Mouse (Mus musculus): ENCODE measurements around the gene Pi4k2a. TPM values are rescaled to one million over a fixed set of nuclear protein-coding genes. Genes with fewer than 3 reads are reported as not detected.

Gene Pi4k2a
- polyA plus RNA-seq, 1 experiment from 2014 or later = 24.2 TPM

DNA sequence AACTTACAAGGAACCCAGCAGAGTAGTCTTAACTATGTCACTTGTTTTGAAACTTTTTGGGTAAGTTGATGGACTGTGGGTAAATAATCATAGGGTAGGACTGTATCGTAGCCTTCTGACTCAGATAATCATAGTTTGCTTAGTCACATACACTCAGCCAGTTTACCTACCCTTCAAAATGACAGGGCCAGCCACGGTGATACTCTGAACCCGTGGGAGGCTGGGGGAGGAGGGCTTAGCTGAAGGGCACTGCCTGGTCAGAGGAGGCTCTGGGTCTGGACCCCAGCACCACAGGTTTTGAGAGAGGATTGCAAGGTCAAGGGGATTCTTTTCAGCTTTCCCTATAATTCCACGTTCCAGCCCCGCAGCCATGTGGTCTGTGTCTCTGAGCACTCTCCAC, 28.3 kb downstream of the Pi4k2a start:
- Histone ChIP-seq H3K27me3 (replicated peaks; ENCODE audit: insufficient read depth, low read length) (no peaks in the 10 kb centered on the region), H3K4me2 (replicated peaks; ENCODE audit: low read depth, low read length) (no peak overlapping the region), H3K4me1 (ENCODE audit: insufficient read depth, low read depth, low read length) (0 out of 2 replicates have a peak, but pooled peaks cover 2% of the 10 kb centered on the region), H3K9me3 (ENCODE audit: low read length) (no peaks in the 10 kb centered on the region), H3K36me3 (ENCODE audit: insufficient read depth, low read length) (peaks cover 6% of the 10 kb centered on the region), H3K4me3 (ENCODE audit: low read depth, low read length) (no peak overlapping the region), H3K9ac (replicated peaks; ENCODE audit: low read depth) (no peak overlapping the region), H3K27ac (ENCODE audit: low read length) (no peak overlapping the region)
- no peak for ATAC-seq
- no peak for TF ChIP-seq EP300 (IDR thresholded peaks at IDR 0.05)
- TF ChIP-seq CTCF (IDR thresholded peaks at IDR 0.05) = no peak
- no peak for DNase-seq (ENCODE audit: low spot score)
- 65% methylated on average over 5 of the region's 5 CpGs for WGBS

DNA sequence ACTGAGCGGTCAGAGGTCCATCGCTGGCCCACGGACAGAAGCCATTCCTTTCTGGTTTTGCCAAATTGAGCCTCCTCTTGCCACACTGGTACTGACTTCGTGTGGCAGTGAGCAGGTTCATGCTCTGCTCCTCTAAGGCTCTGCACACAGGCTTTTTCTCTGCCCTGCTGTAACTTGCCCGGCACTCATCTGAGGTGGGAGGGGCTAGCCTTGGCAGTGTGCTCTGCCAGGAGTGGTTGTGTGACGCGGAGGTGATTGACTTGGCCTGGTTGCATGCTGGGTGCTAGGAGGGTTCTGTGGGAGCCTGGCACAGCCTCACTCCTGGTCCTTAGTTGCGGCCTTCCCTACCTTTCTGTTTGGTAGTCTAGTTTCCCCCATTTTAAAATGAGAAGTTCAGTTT, 30.2 kb downstream of the Pi4k2a start:
- no peak overlapping the region for H3K4me2 ChIP-seq (replicated peaks; ENCODE audit: low read depth, low read length)
- peaks cover 8% of the 10 kb centered on the region for H3K36me3 ChIP-seq (ENCODE audit: insufficient read depth, low read length)
- peak; percentile 64 for DNase-seq (ENCODE audit: low spot score)
- TF ChIP-seq EP300 (IDR thresholded peaks at IDR 0.05) (no peak), CTCF (IDR thresholded peaks at IDR 0.05) (no peak)
- no peak overlapping the region for H3K27ac ChIP-seq (ENCODE audit: low read length)
- no peaks in the 10 kb centered on the region for H3K9me3 ChIP-seq (ENCODE audit: low read length)
- no peak overlapping the region for H3K4me3 ChIP-seq (ENCODE audit: low read depth, low read length)
- 0 out of 2 replicates have a peak, but pooled peaks cover 2% of the 10 kb centered on the region for H3K4me1 ChIP-seq (ENCODE audit: insufficient read depth, low read depth, low read length)
- H3K27me3 ChIP-seq (replicated peaks; ENCODE audit: insufficient read depth, low read length) = no peaks in the 10 kb centered on the region
- 70% methylated on average over 8 of the region's 8 CpGs for WGBS
- peak; percentile 64 for ATAC-seq
- no peak overlapping the region for H3K9ac ChIP-seq (replicated peaks; ENCODE audit: low read depth)

DNA sequence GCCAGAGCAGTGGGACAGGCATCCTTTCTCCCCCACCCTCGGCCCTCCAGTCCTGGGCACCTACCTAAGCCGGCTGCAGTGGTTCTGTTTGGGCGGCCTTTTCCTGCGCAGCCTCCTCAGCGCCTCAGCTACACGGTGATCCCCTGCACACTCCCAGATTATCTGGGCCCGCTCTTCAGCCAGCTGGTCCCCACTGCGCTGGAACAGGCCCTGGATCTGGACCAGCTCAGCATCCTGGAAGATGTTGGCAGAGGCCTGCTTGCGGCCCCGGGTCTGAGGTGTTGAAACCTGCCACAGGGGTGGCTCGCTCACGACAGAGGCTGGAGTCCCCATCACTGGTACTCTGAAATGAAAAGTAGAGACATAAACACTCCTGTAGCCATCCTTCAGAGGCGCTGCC, 34.4 kb downstream of the Pi4k2a start:
- Histone ChIP-seq H3K36me3 (ENCODE audit: insufficient read depth, low read length) (peaks cover 8% of the 10 kb centered on the region), H3K9ac (replicated peaks; ENCODE audit: low read depth) (no peak overlapping the region)
- 71% methylated on average over 13 of the region's 13 CpGs for WGBS

DNA sequence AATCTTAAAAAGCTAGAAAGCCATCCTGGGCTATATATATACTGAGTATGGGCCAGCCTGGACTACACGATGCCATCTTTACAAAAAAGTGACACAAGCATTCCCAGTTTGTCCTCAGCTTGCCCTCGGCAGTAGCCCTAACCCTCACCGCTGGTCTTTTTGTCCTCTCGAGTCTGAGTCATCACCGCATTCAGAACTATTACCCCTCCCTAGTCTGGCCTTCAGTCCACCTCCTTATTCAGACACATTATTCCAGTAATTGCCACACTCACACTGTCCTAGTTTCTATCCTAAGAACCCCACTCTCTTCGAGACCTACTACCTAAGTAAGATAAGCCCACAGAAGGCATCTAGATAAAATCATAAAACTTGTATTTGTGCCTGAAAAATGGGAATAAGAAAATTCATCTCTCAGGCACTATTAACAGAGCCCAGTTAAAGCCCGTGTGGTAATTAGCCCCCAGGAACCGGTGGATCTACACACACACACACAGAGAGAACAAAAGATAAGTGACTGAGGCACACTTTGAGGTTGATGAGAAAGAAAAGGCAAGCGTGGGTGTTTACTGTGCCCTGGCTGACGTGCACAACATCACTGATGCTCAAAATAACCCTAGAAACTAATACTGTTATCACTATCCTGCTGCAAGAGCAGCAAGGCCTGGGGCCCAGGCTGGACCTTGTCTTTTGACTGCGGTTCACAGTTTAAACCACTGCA, 35.4 kb downstream of the Pi4k2a start:
- H3K4me2 ChIP-seq (replicated peaks; ENCODE audit: low read depth, low read length) = peak overlapping the region; percentile 87
- ATAC-seq = no peak
- peak overlapping the region; percentile 73; the same call in 1 of the 2 replicates for H3K27ac ChIP-seq (ENCODE audit: low read length)

More for the DNA sequence above, 34.4 kb downstream of the Pi4k2a start:
- ATAC-seq = no peak
- Histone ChIP-seq H3K4me2 (replicated peaks; ENCODE audit: low read depth, low read length) (no peak overlapping the region), H3K4me3 (ENCODE audit: low read depth, low read length) (no peak overlapping the region), H3K9me3 (ENCODE audit: low read length) (no peaks in the 10 kb centered on the region), H3K27ac (ENCODE audit: low read length) (no peak overlapping the region), H3K4me1 (ENCODE audit: insufficient read depth, low read depth, low read length) (peaks cover 5% of the 10 kb centered on the region; the same call in 1 of the 2 replicates), H3K27me3 (replicated peaks; ENCODE audit: insufficient read depth, low read length) (no peaks in the 10 kb centered on the region)
- TF ChIP-seq CTCF (IDR thresholded peaks at IDR 0.05) = no peak
- TF ChIP-seq EP300 (IDR thresholded peaks at IDR 0.05) = no peak
- no peak for DNase-seq (ENCODE audit: low spot score)

DNA sequence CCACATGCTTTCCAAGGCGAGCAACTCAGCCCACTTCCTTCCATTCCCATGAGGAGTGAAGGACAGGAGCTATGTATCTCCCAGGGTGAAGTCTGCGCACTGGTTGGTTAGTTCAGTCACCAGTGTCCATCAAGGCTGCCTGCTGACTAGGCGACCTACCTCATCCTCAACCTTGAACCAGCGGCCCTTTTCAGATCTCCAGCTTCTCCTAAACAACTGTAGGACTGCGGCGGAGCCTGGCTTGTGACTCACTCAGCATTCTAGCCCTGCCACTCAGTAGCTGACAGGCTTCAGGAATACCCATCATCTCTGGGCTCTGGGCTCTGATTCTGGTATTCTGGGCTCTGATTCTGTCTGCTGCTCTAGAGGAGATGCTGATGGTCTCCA, 35.9 kb downstream of the Pi4k2a start:
- DNase-seq (ENCODE audit: low spot score) = no peak
- WGBS = 78% methylated on average over 6 of the region's 6 CpGs
- no peaks in the 10 kb centered on the region for H3K27me3 ChIP-seq (replicated peaks; ENCODE audit: insufficient read depth, low read length)
- no peak for TF ChIP-seq CTCF (IDR thresholded peaks at IDR 0.05)
- no peak for TF ChIP-seq EP300 (IDR thresholded peaks at IDR 0.05)
- H3K27ac ChIP-seq (ENCODE audit: low read length) = peak overlapping the region; percentile 73
- peaks cover 8% of the 10 kb centered on the region for H3K36me3 ChIP-seq (ENCODE audit: insufficient read depth, low read length)
- H3K4me1 ChIP-seq (ENCODE audit: insufficient read depth, low read depth, low read length) = peaks cover 9% of the 10 kb centered on the region; the same call in 1 of the 2 replicates
- ATAC-seq = no peak
- H3K4me2 ChIP-seq (replicated peaks; ENCODE audit: low read depth, low read length) = peak overlapping the region; percentile 87
- H3K9ac ChIP-seq (replicated peaks; ENCODE audit: low read depth) = no peak overlapping the region
- no peaks in the 10 kb centered on the region for H3K9me3 ChIP-seq (ENCODE audit: low read length)
- no peak overlapping the region for H3K4me3 ChIP-seq (ENCODE audit: low read depth, low read length)

More for the DNA sequence above, 35.4 kb downstream of the Pi4k2a start:
- Histone ChIP-seq H3K4me1 (ENCODE audit: insufficient read depth, low read depth, low read length) (peaks cover 5% of the 10 kb centered on the region; the same call in 1 of the 2 replicates), H3K36me3 (ENCODE audit: insufficient read depth, low read length) (peaks cover 8% of the 10 kb centered on the region), H3K9ac (replicated peaks; ENCODE audit: low read depth) (no peak overlapping the region), H3K4me3 (ENCODE audit: low read depth, low read length) (no peak overlapping the region), H3K9me3 (ENCODE audit: low read length) (no peaks in the 10 kb centered on the region), H3K27me3 (replicated peaks; ENCODE audit: insufficient read depth, low read length) (no peaks in the 10 kb centered on the region)
- DNase-seq (ENCODE audit: low spot score) = no peak
- 68% methylated on average over 11 of the region's 11 CpGs for WGBS
- TF ChIP-seq EP300 (IDR thresholded peaks at IDR 0.05) = no peak
- TF ChIP-seq CTCF (IDR thresholded peaks at IDR 0.05) = no peak

DNA sequence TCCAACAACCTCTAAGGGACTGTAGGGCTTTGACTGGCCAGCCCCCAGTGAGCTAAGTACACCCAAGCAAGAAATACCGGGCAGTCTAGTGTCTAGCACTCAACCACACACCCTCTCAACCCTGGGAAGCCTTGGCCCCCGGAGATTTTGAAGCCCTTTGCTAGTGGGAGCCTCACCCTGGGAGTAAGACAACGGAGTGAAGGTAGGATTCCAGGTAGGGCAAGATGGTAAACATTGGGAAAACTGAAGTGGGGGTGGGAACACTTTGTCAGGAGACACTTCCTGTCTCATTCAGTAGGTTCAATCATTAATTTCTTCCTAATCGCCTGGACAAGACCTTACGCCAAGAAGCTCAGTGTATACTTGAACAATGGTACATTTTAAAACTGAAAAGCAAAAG, 36.8 kb downstream of the Pi4k2a start:
- no peaks in the 10 kb centered on the region for H3K27me3 ChIP-seq (replicated peaks; ENCODE audit: insufficient read depth, low read length)
- 55% methylated on average over 5 of the region's 5 CpGs for WGBS
- H3K4me2 ChIP-seq (replicated peaks; ENCODE audit: low read depth, low read length) = peak overlapping the region; percentile 87
- no peak overlapping the region for H3K9ac ChIP-seq (replicated peaks; ENCODE audit: low read depth)
- no peaks in the 10 kb centered on the region for H3K9me3 ChIP-seq (ENCODE audit: low read length)
- peaks cover 8% of the 10 kb centered on the region for H3K36me3 ChIP-seq (ENCODE audit: insufficient read depth, low read length)
- ATAC-seq (peak; percentile 3; the same call in 1 of the 2 replicates), DNase-seq (ENCODE audit: low spot score) (peak; percentile 64)
- H3K27ac ChIP-seq (ENCODE audit: low read length) = peak overlapping the region; percentile 73
- H3K4me1 ChIP-seq (ENCODE audit: insufficient read depth, low read depth, low read length) = peaks cover 10% of the 10 kb centered on the region; the same call in 1 of the 2 replicates
- peak; percentile 57 for TF ChIP-seq EP300 (IDR thresholded peaks at IDR 0.05)
- TF ChIP-seq CTCF (IDR thresholded peaks at IDR 0.05) = no peak
- H3K4me3 ChIP-seq (ENCODE audit: low read depth, low read length) = no peak overlapping the region

Data from lung, postnatal 0 days (tissue).